Mouse (Mus musculus): ENCODE data around the gene Cacna2d1. TPM values are rescaled to one million over a fixed set of nuclear protein-coding genes. Genes with fewer than 3 reads are reported as not detected.

Cacna2d1 gene
- polyA plus RNA-seq, 1 experiment from 2014 or later, result 26.5 TPM

DNA sequence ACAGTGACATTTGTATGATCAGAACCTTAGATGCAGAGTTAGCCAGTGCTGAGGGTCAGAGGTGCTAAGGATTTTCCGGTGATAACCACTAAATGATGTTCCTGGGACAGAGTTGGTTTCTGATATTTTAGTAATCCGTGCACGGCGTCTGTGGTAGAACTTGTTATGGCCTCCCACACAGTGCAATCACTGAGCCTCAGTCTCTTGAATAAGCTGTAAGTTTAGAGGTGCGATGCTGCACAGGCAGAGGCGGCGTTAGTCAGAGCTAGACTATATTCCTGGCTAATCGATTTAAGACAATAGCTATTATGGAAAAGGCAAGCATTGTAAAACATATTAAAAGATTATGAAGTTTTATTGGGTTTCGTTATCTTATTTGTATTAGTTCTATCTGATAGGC lies 297.0 kb downstream of the Cacna2d1 start:
- no peaks in the 10 kb centered on the region for H3K27me3 ChIP-seq (ENCODE audit: control insufficient read depth, insufficient read depth, low read length)
- no peaks in the 10 kb centered on the region for H3K4me1 ChIP-seq (replicated peaks; ENCODE audit: control insufficient read depth, insufficient read depth, low read length)
- ATAC-seq (ENCODE audit: low FRiP score) (no peak), DNase-seq (ENCODE audit: low spot score) (no peak)
- no peaks in the 10 kb centered on the region for H3K9me3 ChIP-seq (ENCODE audit: control insufficient read depth, low read length)
- H3K36me3 ChIP-seq (ENCODE audit: control insufficient read depth, insufficient read depth, low read length), result no peaks in the 10 kb centered on the region
- no peak overlapping the region for H3K27ac ChIP-seq (ENCODE audit: low read depth, low read length)
- WGBS, result 90% methylated on average over 9 of the region's 9 CpGs
- no peak overlapping the region for H3K4me3 ChIP-seq (ENCODE audit: low read depth, low read length)
- H3K4me2 ChIP-seq (replicated peaks; ENCODE audit: low read depth, low read length), result no peak overlapping the region
- H3K9ac ChIP-seq (ENCODE audit: low read depth, low read length), result no peak overlapping the region

DNA sequence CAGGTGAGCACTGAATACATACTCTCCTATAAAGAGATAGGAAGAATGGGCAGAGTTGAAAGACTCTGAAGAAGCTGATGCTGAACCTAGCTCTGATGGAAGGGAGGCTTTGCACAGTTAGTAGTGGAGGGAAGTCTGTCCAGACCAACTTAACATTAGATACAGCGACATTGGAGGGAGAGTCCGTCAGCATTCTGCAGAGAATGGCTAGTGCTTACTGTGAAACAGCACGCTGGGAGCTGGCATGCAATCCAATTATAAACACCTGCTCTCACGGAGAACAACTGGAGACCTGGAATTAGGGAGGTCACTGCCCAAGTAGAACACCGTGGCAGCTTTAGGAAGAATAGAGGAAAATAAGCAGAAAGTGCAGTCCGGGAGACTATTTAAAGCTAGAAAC lies 300.4 kb downstream of the Cacna2d1 start:
- H3K9me3 ChIP-seq (ENCODE audit: control insufficient read depth, low read length), result no peaks in the 10 kb centered on the region
- H3K36me3 ChIP-seq (ENCODE audit: control insufficient read depth, insufficient read depth, low read length), result no peaks in the 10 kb centered on the region
- no peak overlapping the region for H3K9ac ChIP-seq (ENCODE audit: low read depth, low read length)
- H3K4me3 ChIP-seq (ENCODE audit: low read depth, low read length), result no peak overlapping the region
- 54% methylated on average over 6 of the region's 6 CpGs for WGBS
- ATAC-seq (ENCODE audit: low FRiP score) (no peak), DNase-seq (ENCODE audit: low spot score) (no peak)
- H3K4me2 ChIP-seq (replicated peaks; ENCODE audit: low read depth, low read length), result no peak overlapping the region
- H3K27ac ChIP-seq (ENCODE audit: low read depth, low read length), result no peak overlapping the region; the same call in 1 of the 2 replicates
- no peaks in the 10 kb centered on the region for H3K27me3 ChIP-seq (ENCODE audit: control insufficient read depth, insufficient read depth, low read length)
- no peaks in the 10 kb centered on the region for H3K4me1 ChIP-seq (replicated peaks; ENCODE audit: control insufficient read depth, insufficient read depth, low read length)

DNA sequence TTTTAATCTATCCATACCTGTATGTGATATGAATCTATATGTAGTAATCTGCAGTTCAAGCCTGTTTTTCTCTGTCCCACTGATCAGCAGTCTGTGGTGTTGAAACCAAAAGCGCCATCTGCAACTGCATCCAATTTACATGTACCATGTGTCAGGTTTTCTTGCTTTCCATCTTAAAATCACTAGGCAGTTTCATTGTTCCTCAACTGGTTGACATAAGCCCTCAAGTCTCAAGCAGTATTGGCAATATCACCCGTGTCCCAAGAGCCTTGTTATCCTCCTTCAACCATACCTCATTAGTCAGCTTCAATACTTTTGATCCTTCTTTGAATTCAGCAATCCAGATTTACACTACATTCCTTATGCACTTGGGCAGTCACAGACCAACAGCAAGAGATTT lies 301.4 kb downstream of the Cacna2d1 start:
- H3K4me3 ChIP-seq (ENCODE audit: low read depth, low read length), result no peak overlapping the region
- H3K27ac ChIP-seq (ENCODE audit: low read depth, low read length), result no peak overlapping the region
- H3K4me2 ChIP-seq (replicated peaks; ENCODE audit: low read depth, low read length), result no peak overlapping the region
- H3K4me1 ChIP-seq (replicated peaks; ENCODE audit: control insufficient read depth, insufficient read depth, low read length), result no peaks in the 10 kb centered on the region
- no peaks in the 10 kb centered on the region for H3K9me3 ChIP-seq (ENCODE audit: control insufficient read depth, low read length)
- 77% methylated on average over 2 of the region's 2 CpGs for WGBS
- DNase-seq (ENCODE audit: low spot score), result peak; percentile 10
- H3K27me3 ChIP-seq (ENCODE audit: control insufficient read depth, insufficient read depth, low read length), result no peaks in the 10 kb centered on the region
- ATAC-seq (ENCODE audit: low FRiP score), result no peak
- no peaks in the 10 kb centered on the region for H3K36me3 ChIP-seq (ENCODE audit: control insufficient read depth, insufficient read depth, low read length)
- no peak overlapping the region for H3K9ac ChIP-seq (ENCODE audit: low read depth, low read length)

DNA sequence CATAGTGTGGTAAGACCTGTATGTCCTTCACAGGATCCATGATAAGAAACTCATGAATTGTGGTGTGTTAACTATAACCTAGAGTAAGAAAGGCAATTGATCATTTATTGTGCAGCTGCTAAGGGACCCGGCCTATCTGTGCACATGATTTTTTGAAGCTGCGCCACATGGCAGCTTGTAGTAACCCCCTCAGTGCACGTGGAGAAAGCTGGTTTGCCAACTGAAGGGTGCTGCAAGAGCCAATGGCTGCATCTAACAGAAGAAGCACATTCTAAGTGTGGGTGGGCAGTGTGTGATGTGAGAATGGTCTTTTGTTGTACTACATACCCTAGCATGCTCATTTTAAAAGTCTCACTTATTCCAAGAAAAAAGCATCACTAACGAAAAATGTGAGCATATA lies 302.1 kb downstream of the Cacna2d1 start:
- H3K27ac ChIP-seq (ENCODE audit: low read depth, low read length), result no peak overlapping the region
- H3K27me3 ChIP-seq (ENCODE audit: control insufficient read depth, insufficient read depth, low read length), result no peaks in the 10 kb centered on the region
- WGBS, result 72% methylated on average over 4 of the region's 4 CpGs
- ATAC-seq (ENCODE audit: low FRiP score), result no peak
- no peak overlapping the region for H3K4me2 ChIP-seq (replicated peaks; ENCODE audit: low read depth, low read length)
- no peak overlapping the region for H3K9ac ChIP-seq (ENCODE audit: low read depth, low read length)
- no peak overlapping the region for H3K4me3 ChIP-seq (ENCODE audit: low read depth, low read length)
- DNase-seq (ENCODE audit: low spot score), result no peak
- no peaks in the 10 kb centered on the region for H3K4me1 ChIP-seq (replicated peaks; ENCODE audit: control insufficient read depth, insufficient read depth, low read length)
- H3K9me3 ChIP-seq (ENCODE audit: control insufficient read depth, low read length), result no peaks in the 10 kb centered on the region
- H3K36me3 ChIP-seq (ENCODE audit: control insufficient read depth, insufficient read depth, low read length), result no peaks in the 10 kb centered on the region

DNA sequence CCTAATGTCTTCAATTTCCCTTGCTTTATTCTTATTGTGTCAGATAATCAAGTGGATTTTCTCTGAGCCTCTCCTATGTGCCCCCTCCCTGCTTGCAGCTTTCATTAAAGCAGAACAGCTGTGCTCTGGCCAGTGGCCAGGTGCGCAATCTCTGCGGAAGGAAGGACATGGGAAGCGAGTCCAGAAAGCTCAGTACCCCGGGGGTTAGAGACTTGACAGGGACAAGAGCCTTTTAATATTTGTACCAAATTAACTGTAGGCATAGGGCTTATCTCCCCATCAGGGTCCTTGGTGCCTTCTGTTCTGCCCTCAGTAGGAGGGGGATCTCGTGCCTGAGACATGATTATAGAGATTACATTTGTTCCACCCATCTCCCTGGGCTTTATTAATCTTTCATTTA lies 303.5 kb downstream of the Cacna2d1 start:
- Histone ChIP-seq H3K4me1 (replicated peaks; ENCODE audit: control insufficient read depth, insufficient read depth, low read length) (no peaks in the 10 kb centered on the region), H3K9me3 (ENCODE audit: control insufficient read depth, low read length) (no peaks in the 10 kb centered on the region), H3K27ac (ENCODE audit: low read depth, low read length) (no peak overlapping the region), H3K9ac (ENCODE audit: low read depth, low read length) (no peak overlapping the region), H3K27me3 (ENCODE audit: control insufficient read depth, insufficient read depth, low read length) (no peaks in the 10 kb centered on the region), H3K4me3 (ENCODE audit: low read depth, low read length) (no peak overlapping the region), H3K4me2 (replicated peaks; ENCODE audit: low read depth, low read length) (no peak overlapping the region), H3K36me3 (ENCODE audit: control insufficient read depth, insufficient read depth, low read length) (no peaks in the 10 kb centered on the region)
- DNase-seq (ENCODE audit: low spot score) (peak; percentile 46), ATAC-seq (ENCODE audit: low FRiP score) (peak; percentile 85)
- 53% methylated on average over 5 of the region's 5 CpGs for WGBS

DNA sequence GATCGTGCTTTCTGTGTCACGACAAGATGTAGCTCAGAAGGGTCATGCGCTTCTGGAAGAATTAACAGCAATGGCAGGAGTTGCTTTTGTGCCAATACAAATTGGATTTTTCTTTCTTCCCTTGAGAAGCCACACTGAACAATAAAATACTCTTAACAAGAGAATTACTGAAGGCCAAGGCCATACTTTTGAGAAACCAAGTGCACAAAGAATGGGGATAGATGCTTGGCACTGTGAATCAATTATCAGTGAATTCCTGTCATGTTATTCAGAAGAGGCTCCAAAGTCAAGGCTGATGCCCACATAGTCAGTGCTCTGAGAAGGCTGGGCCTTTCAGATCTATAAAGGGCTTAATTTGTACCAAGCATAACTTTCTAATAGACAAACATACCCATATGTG lies 305.8 kb downstream of the Cacna2d1 start:
- 72% methylated on average over 3 of the region's 3 CpGs for WGBS
- Histone ChIP-seq H3K36me3 (ENCODE audit: control insufficient read depth, insufficient read depth, low read length) (no peaks in the 10 kb centered on the region), H3K4me2 (replicated peaks; ENCODE audit: low read depth, low read length) (no peak overlapping the region), H3K4me3 (ENCODE audit: low read depth, low read length) (no peak overlapping the region), H3K4me1 (replicated peaks; ENCODE audit: control insufficient read depth, insufficient read depth, low read length) (no peaks in the 10 kb centered on the region), H3K27ac (ENCODE audit: low read depth, low read length) (no peak overlapping the region), H3K9me3 (ENCODE audit: control insufficient read depth, low read length) (no peaks in the 10 kb centered on the region), H3K27me3 (ENCODE audit: control insufficient read depth, insufficient read depth, low read length) (no peaks in the 10 kb centered on the region), H3K9ac (ENCODE audit: low read depth, low read length) (no peak overlapping the region)
- ATAC-seq (ENCODE audit: low FRiP score) (no peak), DNase-seq (ENCODE audit: low spot score) (no peak)

DNA sequence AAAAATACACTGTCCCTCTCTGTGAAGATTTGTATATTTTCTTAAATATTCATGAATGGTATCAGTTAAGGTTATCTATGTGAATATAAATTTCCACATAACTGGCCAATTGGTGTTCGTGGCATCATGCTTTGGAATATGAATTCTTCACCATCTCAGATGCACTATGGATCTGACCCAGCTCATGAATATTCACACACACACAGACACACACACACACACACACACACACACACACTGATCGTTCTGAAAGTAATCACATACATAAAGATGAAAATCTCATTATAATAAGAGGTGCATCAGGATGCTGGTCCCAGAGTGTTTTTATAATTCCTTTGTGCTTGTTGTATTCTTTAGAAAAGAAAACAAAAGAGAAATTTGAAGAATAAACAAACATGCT lies 309.1 kb downstream of the Cacna2d1 start:
- Histone ChIP-seq H3K9ac (ENCODE audit: low read depth, low read length) (no peak overlapping the region), H3K4me3 (ENCODE audit: low read depth, low read length) (no peak overlapping the region), H3K27ac (ENCODE audit: low read depth, low read length) (no peak overlapping the region), H3K9me3 (ENCODE audit: control insufficient read depth, low read length) (no peaks in the 10 kb centered on the region), H3K4me1 (replicated peaks; ENCODE audit: control insufficient read depth, insufficient read depth, low read length) (no peaks in the 10 kb centered on the region), H3K27me3 (ENCODE audit: control insufficient read depth, insufficient read depth, low read length) (no peaks in the 10 kb centered on the region), H3K4me2 (replicated peaks; ENCODE audit: low read depth, low read length) (no peak overlapping the region), H3K36me3 (ENCODE audit: control insufficient read depth, insufficient read depth, low read length) (no peaks in the 10 kb centered on the region)
- ATAC-seq (ENCODE audit: low FRiP score) (no peak), DNase-seq (ENCODE audit: low spot score) (no peak)
- WGBS, result 71% methylated on average over 2 of the region's 2 CpGs

DNA sequence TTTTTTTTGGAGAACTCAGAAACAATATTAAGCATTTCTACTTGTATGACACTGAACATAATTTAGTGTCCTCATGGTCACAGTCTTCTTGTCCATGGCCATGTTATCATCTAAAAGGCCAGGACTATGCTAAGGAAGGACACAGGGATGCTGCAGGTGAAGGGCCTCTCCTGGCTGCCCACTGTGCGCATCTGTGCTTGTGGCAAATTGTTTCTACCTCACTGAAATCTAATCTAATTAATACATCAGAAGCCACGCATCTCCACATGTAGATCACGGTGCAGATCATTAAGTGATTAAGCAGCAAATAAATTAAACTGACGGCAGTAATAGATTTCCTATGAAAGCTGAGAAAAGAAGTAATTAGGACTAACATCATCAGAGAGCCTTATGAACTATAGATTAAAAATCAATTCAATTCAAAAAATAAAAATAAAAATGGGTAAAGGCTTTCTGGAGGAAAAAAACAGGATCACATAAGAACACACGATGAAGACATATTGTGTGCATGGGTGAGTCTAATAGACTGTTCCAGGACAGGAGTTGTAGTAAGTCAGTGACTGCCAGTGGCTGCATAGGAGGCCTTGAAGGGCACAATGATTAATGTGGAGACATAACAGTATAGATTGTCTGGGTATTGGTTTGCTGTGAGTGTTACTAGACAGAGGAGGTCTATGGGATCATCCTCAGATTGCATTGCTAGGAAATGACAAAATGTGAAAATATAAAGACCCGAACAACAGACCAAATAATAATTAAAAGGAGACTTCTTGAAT lies 318.4 kb downstream of the Cacna2d1 start:
- no peaks in the 10 kb centered on the region for H3K4me1 ChIP-seq (replicated peaks; ENCODE audit: control insufficient read depth, insufficient read depth, low read length)
- H3K9me3 ChIP-seq (ENCODE audit: control insufficient read depth, low read length), result no peaks in the 10 kb centered on the region
- 85% methylated on average over 6 of the region's 6 CpGs for WGBS
- no peaks in the 10 kb centered on the region for H3K36me3 ChIP-seq (ENCODE audit: control insufficient read depth, insufficient read depth, low read length)
- no peak for DNase-seq (ENCODE audit: low spot score)
- H3K4me2 ChIP-seq (replicated peaks; ENCODE audit: low read depth, low read length), result no peak overlapping the region
- ATAC-seq (ENCODE audit: low FRiP score), result 0 out of 2 replicates have a peak, but pooled peaks have one; percentile 25
- no peaks in the 10 kb centered on the region for H3K27me3 ChIP-seq (ENCODE audit: control insufficient read depth, insufficient read depth, low read length)
- H3K27ac ChIP-seq (ENCODE audit: low read depth, low read length), result no peak overlapping the region
- H3K9ac ChIP-seq (ENCODE audit: low read depth, low read length), result no peak overlapping the region
- no peak overlapping the region for H3K4me3 ChIP-seq (ENCODE audit: low read depth, low read length)

DNA sequence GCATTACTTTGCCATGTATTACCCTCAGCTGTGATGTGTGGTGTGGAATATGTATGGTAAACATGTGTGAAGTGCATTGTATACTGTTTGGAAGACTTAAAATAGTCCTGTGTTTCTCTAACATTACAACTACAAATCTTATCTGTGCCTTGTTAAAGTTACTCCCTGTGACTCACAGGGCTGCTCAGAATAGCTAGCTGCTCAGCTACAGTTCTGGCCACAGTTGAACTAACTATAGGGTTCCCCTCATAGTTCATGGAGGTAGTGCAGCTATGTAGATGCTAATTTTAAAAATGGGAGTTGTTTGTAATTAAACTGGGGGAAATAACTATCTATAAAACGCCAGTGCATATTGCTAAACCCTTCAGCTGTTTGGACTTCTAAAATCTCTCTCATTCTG lies 319.3 kb downstream of the Cacna2d1 start:
- DNase-seq (ENCODE audit: low spot score) (no peak), ATAC-seq (ENCODE audit: low FRiP score) (no peak)
- H3K4me2 ChIP-seq (replicated peaks; ENCODE audit: low read depth, low read length), result no peak overlapping the region
- H3K36me3 ChIP-seq (ENCODE audit: control insufficient read depth, insufficient read depth, low read length), result no peaks in the 10 kb centered on the region
- WGBS, result 91% methylated on average over 1 of the region's 1 CpGs
- H3K27ac ChIP-seq (ENCODE audit: low read depth, low read length), result no peak overlapping the region
- no peaks in the 10 kb centered on the region for H3K9me3 ChIP-seq (ENCODE audit: control insufficient read depth, low read length)
- H3K4me3 ChIP-seq (ENCODE audit: low read depth, low read length), result no peak overlapping the region
- H3K27me3 ChIP-seq (ENCODE audit: control insufficient read depth, insufficient read depth, low read length), result no peaks in the 10 kb centered on the region
- H3K9ac ChIP-seq (ENCODE audit: low read depth, low read length), result no peak overlapping the region
- no peaks in the 10 kb centered on the region for H3K4me1 ChIP-seq (replicated peaks; ENCODE audit: control insufficient read depth, insufficient read depth, low read length)
